Mouse (Mus musculus) spleen, postnatal 0 days (tissue): Measurements from ENCODE around the gene Dnajc7. TPM values are rescaled to one million over a fixed set of nuclear protein-coding genes. Genes with fewer than 3 reads are reported as not detected.

Source experiments
- polyA plus RNA-seq: library from polyadenylated mRNA; unstranded; fragments of >200 nt; fragmentation: Nextera tagmentation; extraction: Ambion mirVana; gene quantifications from 2 replicates; pipeline ENCODE4 v1.2.1, GENCODE M21; 2015

Dnajc7 gene
- polyA plus RNA-seq = 88.8 and 94.0 TPM in 2 replicates

DNA sequence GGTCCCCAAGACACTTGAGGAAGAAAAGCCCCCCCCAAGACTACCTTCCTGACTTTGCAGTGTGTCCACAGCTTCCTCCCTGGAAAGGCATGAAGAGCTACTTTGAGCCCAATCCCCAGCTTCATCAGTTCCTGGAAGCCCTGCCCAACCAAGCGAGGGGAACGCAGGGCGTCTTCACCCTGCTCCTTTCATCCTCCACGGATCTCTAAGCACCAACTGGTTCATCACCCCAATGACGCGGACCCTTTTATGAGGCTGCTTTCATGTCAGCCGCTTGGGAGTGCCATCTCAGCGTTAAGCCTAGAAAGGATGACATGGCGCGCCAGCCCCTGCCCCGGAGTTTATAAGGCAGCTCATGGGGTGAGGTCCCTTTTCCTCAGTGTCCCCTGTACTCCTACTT, at the start of gene Dnajc7:
Gene Dnajc7 (minus strand): TSS at position 187 of the 400 bp plus-strand sequence.

GRCm38 (mm10) chr11:100618761-100619484, 1.0 kb downstream of the Dnajc7 start, which contains the start of gene Nkiras2:
Gene Nkiras2 (plus strand): TSS chr11:100619244.

GRCm38 (mm10) chr11:100574708-100575483, 45.1 kb downstream of the Dnajc7 start, which contains the start of gene Cnp:
Gene Cnp (plus strand): TSS chr11:100574904.

GRCm38 (mm10) chr11:100544832-100545745, 74.9 kb downstream of the Dnajc7 start, which contains the start of gene Ttc25:
Gene Ttc25 (plus strand): TSS chr11:100545607.

Other genes starting within 250 kb of the Dnajc7 start
- 17.7 and 22.8 TPM in 2 replicates for gene Jup, start 222.4 kb downstream of the Dnajc7 start, polyA plus RNA-seq
- gene P3h4, start 205.3 kb downstream of the Dnajc7 start, polyA plus RNA-seq = 11.7 and 17.0 TPM in 2 replicates
- 30.1 and 37.1 TPM in 2 replicates for gene Fkbp10, start 204.5 kb downstream of the Dnajc7 start, polyA plus RNA-seq
- 37.4 and 44.0 TPM in 2 replicates for gene Nt5c3b, start 178.4 kb downstream of the Dnajc7 start, polyA plus RNA-seq
- 0.07 and 0.27 TPM in 2 replicates for gene Klhl10, start 178.3 kb downstream of the Dnajc7 start, polyA plus RNA-seq
- gene Klhl11, start 147.4 kb downstream of the Dnajc7 start, polyA plus RNA-seq = 1.9 and 2.7 TPM in 2 replicates
- 36.3 and 40.0 TPM in 2 replicates for gene Acly, start 92.2 kb downstream of the Dnajc7 start, polyA plus RNA-seq
- 0.22 TPM in 2 replicates for gene Ttc25, start 74.6 kb downstream of the Dnajc7 start, polyA plus RNA-seq
- 33.2 and 40.8 TPM in 2 replicates for gene Cnp, start 45.3 kb downstream of the Dnajc7 start, polyA plus RNA-seq
- gene Nkiras2, start 924 bp downstream of the Dnajc7 start, polyA plus RNA-seq = 22.4 and 25.7 TPM in 2 replicates
- gene Zfp385c, start 72.3 kb upstream of the Dnajc7 start, polyA plus RNA-seq = 0.15 and 0.22 TPM in 2 replicates
- 6.6 and 10.1 TPM in 2 replicates for gene Dhx58, start 84.1 kb upstream of the Dnajc7 start, polyA plus RNA-seq
- gene Kat2a, start 92.3 kb upstream of the Dnajc7 start, polyA plus RNA-seq = 18.7 and 20.4 TPM in 2 replicates
- gene Hspb9, start 93.7 kb upstream of the Dnajc7 start, polyA plus RNA-seq = 0.35 and 0.42 TPM in 2 replicates
- 22.0 and 24.2 TPM in 2 replicates for gene Rab5c, start 118.0 kb upstream of the Dnajc7 start, polyA plus RNA-seq
- gene Kcnh4, start 139.8 kb upstream of the Dnajc7 start, polyA plus RNA-seq = 0.05 TPM in 2 replicates
- not detected in 2 replicates for gene Hcrt, start 142.8 kb upstream of the Dnajc7 start, polyA plus RNA-seq
- gene Ghdc, start 150.8 kb upstream of the Dnajc7 start, polyA plus RNA-seq = 2.0 and 3.3 TPM in 2 replicates
- 24.3 and 28.0 TPM in 2 replicates for gene Stat5b, start 230.6 kb upstream of the Dnajc7 start, polyA plus RNA-seq
- 17.4 and 18.3 TPM in 2 replicates for gene Stat5a, start 239.2 kb upstream of the Dnajc7 start, polyA plus RNA-seq